In genomic region chr17:24150824-24151223, GRCm38 (mm10) we compare ENCODE assay signal across 7 mouse cellular contexts. TPM values are rescaled to one million over a fixed set of nuclear protein-coding genes. Genes with fewer than 3 reads are reported as not detected.
DNase-seq lines count a peak whose midpoint lies in the region; ATAC-seq and TF ChIP-seq lines count a peak whose summit lies in the region.

TSS of gene Pdpk1 (minus strand) at chr17:24150924.

- H3K9me3 ChIP-seq in E14TG2a.4 (ENCODE audit: low read length) (no peaks in the 10 kb centered on the region), MEL (replicated peaks; ENCODE audit: insufficient read depth, low read length) (no peaks in the 10 kb centered on the region)
- H3K9me3 ChIP-seq in forebrain, embryonic 15.5 days: no peaks in the 10 kb centered on the region
- no peaks in the 10 kb centered on the region for H3K9me3 ChIP-seq in hindbrain, embryonic 13.5 days
- H3K9me3 ChIP-seq in liver, embryonic 16.5 days (replicated peaks; ENCODE audit: control insufficient read depth, low read length): no peaks in the 10 kb centered on the region

- TF ChIP-seq RAD21 in MEL (IDR thresholded peaks at IDR 0.05; ENCODE audit: low read depth, low read length): no peak

- H3K79me2 ChIP-seq in MEL (ENCODE audit: control insufficient read depth, insufficient read depth, low read length, poor library complexity): no peaks in the 10 kb centered on the region

- no peak for DNase-seq in MEL (ENCODE audit: low read depth, low spot score)
- no peak for DNase-seq in c-Kit-positive CD71-positive TER-119-positive erythroid progenitor cells, embryonic 14.5 days (ENCODE audit: low spot score)
- no peak for DNase-seq in cerebellum, postnatal 4 days (ENCODE audit: low spot score in 2 of 2)

- WGBS in forebrain, embryonic 15.5 days: 89% methylated on average over 2 of the region's 2 CpGs
- WGBS in hindbrain, embryonic 13.5 days: 78% methylated on average over 2 of the region's 2 CpGs
- 86% methylated on average over 2 of the region's 2 CpGs for WGBS in liver, embryonic 16.5 days (ENCODE audit: insufficient replicate concordance)

- no peak for TF ChIP-seq EP300 in MEL (IDR thresholded peaks at IDR 0.05; ENCODE audit: low read depth in 1 of 2, low read length in 2 of 2)

- peak within 1 kb of the TSS; percentile 59 for H3K4me2 ChIP-seq in forebrain, embryonic 15.5 days (replicated peaks)
- peak within 1 kb of the TSS; percentile 56 for H3K4me2 ChIP-seq in hindbrain, embryonic 13.5 days
- peak within 1 kb of the TSS; percentile 97 for H3K4me2 ChIP-seq in liver, embryonic 16.5 days (ENCODE audit: low read depth, low read length)

- H3K27me3 ChIP-seq in E14TG2a.4 (ENCODE audit: insufficient read depth, low read length): no peaks in the 10 kb centered on the region
- H3K27me3 ChIP-seq in MEL (ENCODE audit: control insufficient read depth in 1 of 2, insufficient read depth in 2 of 2, low read length in 2 of 2): no peaks in the 10 kb centered on the region
- H3K27me3 ChIP-seq in forebrain, embryonic 15.5 days: no peaks in the 10 kb centered on the region
- H3K27me3 ChIP-seq in hindbrain, embryonic 13.5 days: no peaks in the 10 kb centered on the region
- H3K27me3 ChIP-seq in liver, embryonic 16.5 days (ENCODE audit: control insufficient read depth, insufficient read depth, low read depth, low read length): no peaks in the 10 kb centered on the region

- peak within 1 kb of the TSS; percentile 75 for H3K4me3 ChIP-seq in E14TG2a.4 (replicated peaks; ENCODE audit: low read length)
- peak within 1 kb of the TSS; percentile 60 to 71 for H3K4me3 ChIP-seq in MEL (ENCODE audit: control insufficient read depth in 1 of 2, insufficient read depth in 1 of 2, low read depth in 2 of 2, low read length in 2 of 2)
- peak within 1 kb of the TSS; percentile 29 for H3K4me3 ChIP-seq in forebrain, embryonic 15.5 days
- peak within 1 kb of the TSS; percentile 33 for H3K4me3 ChIP-seq in hindbrain, embryonic 13.5 days
- H3K4me3 ChIP-seq in liver, embryonic 16.5 days (ENCODE audit: low read depth, low read length): peak within 1 kb of the TSS; percentile 64

- no peak for TF ChIP-seq POLR2A in MEL (IDR thresholded peaks at IDR 0.05; ENCODE audit: control insufficient read depth in 1 of 2, insufficient read depth in 1 of 2, low read depth in 1 of 2, low read length in 2 of 2, poor library complexity in 1 of 2)

- no peak for TF ChIP-seq CTCF in E14TG2a.4 (conservative IDR thresholded peaks at IDR 0.05; ENCODE audit: low read length)
- TF ChIP-seq CTCF in MEL (IDR thresholded peaks at IDR 0.05 in 2 of 3, conservative IDR thresholded peaks at IDR 0.05 in 1 of 3; ENCODE audit: control insufficient read depth in 1 of 3, insufficient read depth in 1 of 3, low read depth in 2 of 3, low read length in 3 of 3, poor library complexity in 1 of 3, severe bottlenecking in 1 of 3): no peak

- H3K36me3 ChIP-seq in E14TG2a.4 (ENCODE audit: insufficient read depth, low read length) (peaks cover 24% of the 10 kb centered on the region), MEL (ENCODE audit: control insufficient read depth in 1 of 2, insufficient read depth in 2 of 2, low read length in 2 of 2) (peaks cover 0 to 7% of the 10 kb centered on the region in 2 experiments; a peak in 2 of 4 replicates)
- no peaks in the 10 kb centered on the region for H3K36me3 ChIP-seq in forebrain, embryonic 15.5 days
- H3K36me3 ChIP-seq in hindbrain, embryonic 13.5 days: peaks cover 8% of the 10 kb centered on the region
- no peaks in the 10 kb centered on the region for H3K36me3 ChIP-seq in liver, embryonic 16.5 days (ENCODE audit: control insufficient read depth, insufficient read depth)

- no peak within 1 kb of the TSS for H3K27ac ChIP-seq in MEL (ENCODE audit: control insufficient read depth, low read depth, low read length)
- H3K27ac ChIP-seq in forebrain, embryonic 15.5 days (replicated peaks): no peak within 1 kb of the TSS
- H3K27ac ChIP-seq in hindbrain, embryonic 13.5 days: no peak within 1 kb of the TSS
- H3K27ac ChIP-seq in liver, embryonic 16.5 days (ENCODE audit: low read length): peak within 1 kb of the TSS; percentile 94

- peaks cover 39% of the 10 kb centered on the region for H3K4me1 ChIP-seq in E14TG2a.4 (replicated peaks; ENCODE audit: low read depth, low read length)
- peaks cover 0 to 7% of the 10 kb centered on the region in 2 experiments; a peak in 1 of 4 replicates for H3K4me1 ChIP-seq in MEL (ENCODE audit: control insufficient read depth in 1 of 2, insufficient read depth in 2 of 2, low read length in 2 of 2)
- peaks cover 5% of the 10 kb centered on the region for H3K4me1 ChIP-seq in forebrain, embryonic 15.5 days
- H3K4me1 ChIP-seq in hindbrain, embryonic 13.5 days (replicated peaks): peaks cover 12% of the 10 kb centered on the region
- H3K4me1 ChIP-seq in liver, embryonic 16.5 days (ENCODE audit: control insufficient read depth, low read depth, low read length): peaks cover 30% of the 10 kb centered on the region

- H3K9ac ChIP-seq in MEL (ENCODE audit: control insufficient read depth, low read depth, low read length, poor library complexity, severe bottlenecking): peak within 1 kb of the TSS; percentile 67
- H3K9ac ChIP-seq in forebrain, embryonic 15.5 days (replicated peaks): peak within 1 kb of the TSS; percentile 22
- peak within 1 kb of the TSS; percentile 55 for H3K9ac ChIP-seq in hindbrain, embryonic 13.5 days
- H3K9ac ChIP-seq in liver, embryonic 16.5 days (ENCODE audit: low read depth, low read length): peak within 1 kb of the TSS; percentile 77

- ATAC-seq in forebrain, embryonic 15.5 days (replicated peaks): no peak
- ATAC-seq in hindbrain, embryonic 13.5 days (ENCODE audit: low FRiP score): no peak
- ATAC-seq in liver, embryonic 16.5 days (ENCODE audit: low read depth): no peak

TF ChIP-seq in MEL, 35 proteins besides CTCF, POLR2A, EP300 and RAD21:
- no peak for TF ChIP-seq POLR2AphosphoS5 (IDR thresholded peaks at IDR 0.05; ENCODE audit: borderline replicate concordance, low read depth, low read length)

RNA-seq across cellular contexts. Expression of gene Pdpk1, which starts in this region (rescaled TPM):
- 19.0 and 19.3 TPM in 2 replicates for total RNA-seq in MEL (2012; rRNA removed)
- 10 to 100 TPM; 18.3 to 26.9 TPM for polyA plus RNA-seq in MEL (2012; ENCODE audit: insufficient read depth in 1 of 2, insufficient read length in 2 of 2, low read depth in 1 of 2, low replicate concordance in 2 of 2, missing spikeins in 1 of 2)
- polyA plus RNA-seq in forebrain, embryonic 15.5 days (2015; fragmentation: Nextera tagmentation; extraction: Ambion mirVana): 58.8 and 61.9 TPM in 2 replicates
- 64.5 and 68.6 TPM in 2 replicates for polyA plus RNA-seq in hindbrain, embryonic 13.5 days (2015; fragmentation: Nextera tagmentation; extraction: Ambion mirVana)
- 24.3 and 24.4 TPM in 2 replicates for polyA plus RNA-seq in liver, embryonic 16.5 days (2015; fragmentation: Nextera tagmentation; extraction: Ambion mirVana)

Comparison
In these comparisons a context has a peak if more than half of its experiments do, and no peak if none do; other contexts are left out.
1. H3K9ac ChIP-seq: peak in every context shown above with its lines; median percentile 77 in liver, embryonic 16.5 days; 67 in MEL; 55 in hindbrain, embryonic 13.5 days; 22 in forebrain, embryonic 15.5 days.